Mouse (Mus musculus) megakaryocyte, embryonic 14.5 days (primary cell): Measurements from ENCODE around the gene Fads1. TPM values are rescaled to one million over a fixed set of nuclear protein-coding genes. Genes with fewer than 3 reads are reported as not detected.

Experiments
- H3K27me3 ChIP-seq: replicated peaks from 2 replicates; pipeline ENCODE3; 2012; ENCODE audit warnings: inconsistent platforms
- H3K36me3 ChIP-seq: replicated peaks from 2 replicates; pipeline ENCODE3; 2012; ENCODE audit warnings: low read length, inconsistent platforms, mixed read lengths
- H3K4me1 ChIP-seq: 2 replicates; pipeline ENCODE4 v1.6.1; 2012; ENCODE audit warnings: inconsistent platforms
- H3K4me3 ChIP-seq: replicated peaks from 2 replicates; pipeline ENCODE3; 2012; ENCODE audit warnings: moderate library complexity, mild to moderate bottlenecking, inconsistent platforms
- H3K9me3 ChIP-seq: 2 replicates; pipeline ENCODE4 v1.6.1; 2012; ENCODE audit warnings: inconsistent platforms
- FLI1 ChIP-seq: IDR thresholded peaks from 2 replicates; pipeline ENCODE4 v1.6.1; 2012; ENCODE audit warnings: low read length, inconsistent platforms, mixed read lengths
- GATA1 ChIP-seq: IDR thresholded peaks from 3 replicates; pipeline ENCODE4 v1.6.1; 2012; ENCODE audit warnings: mixed read lengths, low read length, inconsistent platforms, borderline replicate concordance
- polyA plus RNA-seq: library from polyadenylated mRNA; stranded (reverse); fragments of >175 nt; gene quantifications from 2 replicates; pipeline ENCODE4 v1.2.3, GENCODE M21; 2012; ENCODE audit warnings: low replicate concordance; ENCODE audit not compliant: insufficient read depth

The Fads1 gene
- polyA plus RNA-seq, 1 experiment: 76.5 TPM

DNA sequence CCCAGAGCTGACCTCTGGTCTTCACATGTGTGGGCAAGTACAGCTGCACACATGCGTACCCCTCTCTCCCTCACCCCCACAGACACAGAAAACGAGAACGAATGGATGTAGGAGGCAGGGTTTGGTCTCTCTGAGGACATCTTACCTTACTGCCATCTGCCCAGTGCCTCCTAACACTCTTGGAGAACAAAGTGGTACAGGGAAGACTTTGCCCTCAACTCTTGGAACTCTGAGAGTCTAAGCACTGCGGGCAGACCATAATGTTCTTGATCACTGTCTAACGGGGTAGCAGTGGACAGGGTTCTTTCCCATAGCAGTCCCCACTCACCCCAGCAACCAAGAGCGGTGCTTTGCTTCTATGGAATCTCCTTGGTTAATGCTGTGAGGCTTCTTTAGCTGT is 6.3 kb downstream of the Fads1 start:
- Histone ChIP-seq H3K36me3 (peaks cover 99% of the 10 kb centered on the region), H3K4me1 (peaks cover 92% of the 10 kb centered on the region), H3K9me3 (no peaks in the 10 kb centered on the region), H3K27me3 (no peaks in the 10 kb centered on the region), H3K4me3 (no peak overlapping the region)
- no peak for TF ChIP-seq FLI1
- no peak for TF ChIP-seq GATA1

DNA sequence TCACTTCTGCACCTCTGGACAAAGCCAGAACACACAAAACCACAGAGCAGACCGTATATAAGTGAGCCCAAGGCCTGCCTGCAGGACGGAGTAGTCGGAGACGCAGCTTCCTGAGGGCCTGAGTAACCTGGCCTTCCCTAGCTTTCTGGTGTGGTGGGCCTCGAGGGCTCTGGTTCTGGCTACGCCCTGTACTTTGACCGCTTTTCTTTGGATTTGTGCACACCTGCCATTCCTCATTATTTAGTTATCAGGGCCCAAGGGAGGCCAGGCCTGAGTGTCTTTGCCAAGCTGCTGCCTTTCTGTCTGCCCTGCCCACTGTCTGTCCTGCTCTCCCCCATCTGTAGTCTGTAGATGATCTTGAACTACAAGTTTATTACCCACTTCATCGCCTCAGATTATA is 7.3 kb downstream of the Fads1 start:
- Histone ChIP-seq H3K36me3 (peaks cover 100% of the 10 kb centered on the region), H3K4me1 (peaks cover 90% of the 10 kb centered on the region), H3K9me3 (no peaks in the 10 kb centered on the region), H3K27me3 (no peaks in the 10 kb centered on the region), H3K4me3 (no peak overlapping the region)
- TF ChIP-seq FLI1: no peak
- no peak for TF ChIP-seq GATA1

DNA sequence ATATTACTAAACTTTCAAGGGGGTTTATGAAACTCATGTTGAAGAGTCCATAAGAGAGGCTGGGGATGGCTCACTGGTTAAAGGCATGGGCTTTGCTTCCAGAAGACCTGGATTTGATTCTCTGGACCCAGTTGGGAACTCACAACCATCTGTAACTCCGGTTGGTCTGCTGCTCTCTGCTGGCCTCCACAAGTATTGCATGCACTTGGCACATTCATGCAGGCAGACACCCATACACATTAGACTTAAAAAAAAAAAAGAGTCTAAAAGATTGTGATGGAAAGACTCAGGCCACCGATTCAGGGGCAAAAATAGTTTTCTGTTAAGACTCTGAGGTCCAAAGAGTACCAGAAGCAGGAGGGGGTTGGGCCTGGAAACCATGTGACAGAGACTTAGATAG is 8.1 kb downstream of the Fads1 start:
- TF ChIP-seq GATA1 (no peak), FLI1 (no peak)
- H3K4me3 ChIP-seq: no peak overlapping the region
- peaks cover 100% of the 10 kb centered on the region for H3K36me3 ChIP-seq

GRCm38 (mm10) chr19:10191326-10191725 is 8.6 kb downstream of the Fads1 start:
- no peak overlapping the region for H3K4me3 ChIP-seq
- peaks cover 100% of the 10 kb centered on the region for H3K36me3 ChIP-seq
- no peaks in the 10 kb centered on the region for H3K27me3 ChIP-seq

More for the DNA sequence above, 8.1 kb downstream of the Fads1 start:
- H3K27me3 ChIP-seq: no peaks in the 10 kb centered on the region
- peaks cover 81% of the 10 kb centered on the region for H3K4me1 ChIP-seq
- no peaks in the 10 kb centered on the region for H3K9me3 ChIP-seq

DNA sequence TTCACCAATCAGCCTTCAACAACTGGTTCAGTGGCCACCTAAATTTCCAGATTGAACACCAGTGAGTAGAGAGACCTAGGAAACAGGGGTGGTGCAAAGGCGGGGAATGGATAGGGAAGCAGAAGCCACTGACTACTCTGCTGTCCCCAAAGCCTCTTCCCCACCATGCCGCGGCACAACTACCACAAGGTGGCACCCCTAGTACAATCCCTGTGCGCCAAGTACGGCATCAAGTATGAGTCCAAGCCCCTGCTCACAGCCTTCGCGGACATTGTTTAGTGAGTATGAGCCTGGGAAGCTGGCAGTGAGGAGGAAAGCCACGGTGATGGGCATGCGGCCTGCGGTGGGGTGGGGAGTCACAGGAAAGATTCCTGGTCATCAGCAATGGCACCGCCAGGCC is 11.6 kb downstream of the Fads1 start:
- H3K27me3 ChIP-seq: no peaks in the 10 kb centered on the region
- peaks cover 62% of the 10 kb centered on the region for H3K4me1 ChIP-seq
- H3K4me3 ChIP-seq: no peak overlapping the region
- peaks cover 90% of the 10 kb centered on the region for H3K36me3 ChIP-seq
- TF ChIP-seq FLI1: no peak
- TF ChIP-seq GATA1: no peak
- no peaks in the 10 kb centered on the region for H3K9me3 ChIP-seq

More at GRCm38 (mm10) chr19:10191326-10191725, 8.6 kb downstream of the Fads1 start:
- no peak for TF ChIP-seq FLI1
- TF ChIP-seq GATA1: no peak
- H3K4me1 ChIP-seq: peaks cover 79% of the 10 kb centered on the region
- H3K9me3 ChIP-seq: no peaks in the 10 kb centered on the region

- Histone ChIP-seq H3K36me3 (peaks cover 90% of the 10 kb centered on the region), H3K9me3 (no peaks in the 10 kb centered on the region), H3K4me3 (no peak overlapping the region), H3K4me1 (peaks cover 56% of the 10 kb centered on the region), H3K27me3 (no peaks in the 10 kb centered on the region)
- TF ChIP-seq GATA1: no peak
- no peak for TF ChIP-seq FLI1
Observed at GRCm38 (mm10) chr19:10195252-10195651, 12.6 kb downstream of the Fads1 start.

DNA sequence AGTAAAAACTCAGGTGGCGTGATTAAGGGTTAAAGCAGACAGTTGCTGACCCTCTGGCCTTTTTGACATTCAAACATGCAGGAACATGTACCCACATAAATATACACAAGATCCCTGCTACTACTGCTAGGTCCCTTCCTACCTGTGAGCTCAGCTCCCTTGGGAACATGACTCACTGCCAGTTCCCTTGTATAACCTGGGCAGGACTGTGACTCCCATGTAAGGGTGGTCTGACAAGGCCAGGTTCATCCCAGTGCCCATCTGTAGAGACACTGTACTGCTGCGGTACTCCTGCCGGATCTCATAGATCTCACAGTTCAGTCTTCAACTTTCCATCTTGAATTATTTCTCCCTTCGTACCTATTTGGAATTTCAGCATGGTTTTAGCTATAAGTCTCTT is 14.4 kb downstream of the Fads1 start:
- H3K36me3 ChIP-seq: peaks cover 86% of the 10 kb centered on the region
- H3K27me3 ChIP-seq: no peaks in the 10 kb centered on the region
- no peak for TF ChIP-seq FLI1
- H3K9me3 ChIP-seq: no peaks in the 10 kb centered on the region
- H3K4me1 ChIP-seq: peaks cover 54% of the 10 kb centered on the region
- H3K4me3 ChIP-seq: no peak overlapping the region

- TF ChIP-seq FLI1: no peak
- no peak for TF ChIP-seq GATA1
- no peaks in the 10 kb centered on the region for H3K9me3 ChIP-seq
- no peak overlapping the region for H3K4me3 ChIP-seq
- H3K4me1 ChIP-seq: peaks cover 54% of the 10 kb centered on the region
- H3K27me3 ChIP-seq: no peaks in the 10 kb centered on the region
- peaks cover 75% of the 10 kb centered on the region for H3K36me3 ChIP-seq
Observed at GRCm38 (mm10) chr19:10198286-10198685, 15.6 kb downstream of the Fads1 start.

DNA sequence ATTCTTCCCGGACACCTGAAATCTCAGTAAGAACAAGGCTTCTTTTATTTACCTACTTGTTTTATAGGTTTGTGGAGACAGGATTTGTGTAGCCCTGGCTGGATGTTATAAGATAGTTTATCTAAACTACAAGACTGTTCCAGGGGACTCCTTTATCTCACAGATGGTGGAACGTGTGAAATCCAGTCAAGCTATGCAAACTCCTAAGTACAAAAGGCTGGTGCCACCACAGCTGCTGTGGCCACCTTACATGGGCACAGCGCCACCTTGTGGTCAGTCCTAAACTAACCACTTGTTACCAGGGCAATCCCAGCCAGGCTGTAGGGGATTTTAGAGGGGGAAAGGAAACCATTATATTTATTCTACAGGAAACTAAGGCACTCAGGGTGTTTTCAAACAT is 16.0 kb downstream of the Fads1 start:
- H3K36me3 ChIP-seq: peaks cover 70% of the 10 kb centered on the region
- TF ChIP-seq GATA1: no peak
- TF ChIP-seq FLI1: no peak
- H3K4me1 ChIP-seq: peaks cover 52% of the 10 kb centered on the region
- no peaks in the 10 kb centered on the region for H3K27me3 ChIP-seq
- no peaks in the 10 kb centered on the region for H3K9me3 ChIP-seq
- no peak overlapping the region for H3K4me3 ChIP-seq

- Histone ChIP-seq H3K4me1 (peaks cover 50% of the 10 kb centered on the region), H3K9me3 (no peaks in the 10 kb centered on the region), H3K36me3 (peaks cover 59% of the 10 kb centered on the region), H3K4me3 (peak overlapping the region; percentile 93), H3K27me3 (no peaks in the 10 kb centered on the region)
- TF ChIP-seq FLI1 (no peak), GATA1 (no peak)
Observed at GRCm38 (mm10) chr19:10203146-10203847, 20.6 kb downstream of the Fads1 start.
